Comparison of ENCODE assay signal across 25 mouse cellular contexts in the genomic region with DNA sequence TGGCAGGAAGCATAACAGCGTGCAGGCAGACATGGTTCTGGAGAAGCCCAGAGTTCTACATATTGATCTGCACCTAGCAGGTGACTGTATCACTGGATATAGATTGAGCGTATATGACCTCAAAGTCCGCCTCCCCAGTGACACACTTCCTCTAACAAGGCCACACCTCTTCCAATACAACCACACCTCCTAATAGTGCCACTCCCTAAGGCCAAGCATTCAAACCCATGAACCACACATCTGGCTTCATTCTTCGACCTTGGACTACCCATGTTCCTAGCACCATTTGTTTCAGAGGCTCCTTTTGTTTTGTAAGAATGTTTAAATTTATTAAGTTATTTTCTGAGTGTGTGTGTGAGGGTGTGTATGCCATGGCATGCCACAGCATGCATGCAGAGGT.
"Had no signal": no experiment of that assay in that cellular context is flagged by ENCODE, and none has a peak within 500 bp of the region (broad histone marks: within the 10 kb centered on the region; RNA-seq: fewer than 3 reads in every experiment).

No protein-coding gene starts in this region.

- H3K36me3 ChIP-seq: heart, embryonic 13.5 days; heart, embryonic 15.5 days; hindbrain, embryonic 12.5 days; intestine, embryonic 15.5 days; limb, embryonic 10.5 days; limb, embryonic 12.5 days had no signal

- H3K4me3 ChIP-seq: heart, adult 2 months; heart, embryonic 13.5 days; heart, embryonic 15.5 days; hindbrain, embryonic 12.5 days; intestine, embryonic 15.5 days; limb, embryonic 10.5 days; limb, embryonic 12.5 days had no signal

- H3K27me3 ChIP-seq: heart, embryonic 13.5 days; heart, embryonic 15.5 days; hindbrain, embryonic 12.5 days; intestine, embryonic 15.5 days had no signal

- DNase-seq: gastrocnemius, postnatal 14 days; gastrocnemius, postnatal 36 days; heart, adult 11 months; heart, adult 2 months; heart, postnatal 14 days; heart, postnatal 36 days; kidney, adult 18-20 months; kidney, adult 8-10 months; kidney, postnatal 10 days; layer of hippocampus, adult 9-11 months; layer of hippocampus, postnatal 36 days; liver had no signal

- H3K9ac ChIP-seq: heart, embryonic 13.5 days; heart, embryonic 15.5 days; hindbrain, embryonic 12.5 days; hindbrain, embryonic 14.5 days; intestine, embryonic 15.5 days; limb, embryonic 12.5 days; liver, embryonic 14.5 days had no signal

- H3K4me2 ChIP-seq: heart, embryonic 11.5 days; heart, embryonic 13.5 days; heart, embryonic 15.5 days; hindbrain, embryonic 12.5 days; hindbrain, embryonic 14.5 days; intestine, embryonic 15.5 days; limb, embryonic 12.5 days; liver, embryonic 11.5 days had no signal

- H3K27ac ChIP-seq: heart, adult 2 months; heart, embryonic 13.5 days; heart, embryonic 15.5 days; hindbrain, embryonic 12.5 days; hindbrain, embryonic 14.5 days; intestine, embryonic 15.5 days; limb, embryonic 10.5 days; limb, embryonic 12.5 days; liver, embryonic 14.5 days had no signal

- H3K9me3 ChIP-seq: heart, embryonic 13.5 days; heart, embryonic 15.5 days; hindbrain, embryonic 12.5 days; intestine, embryonic 15.5 days; limb, embryonic 10.5 days; limb, embryonic 12.5 days had no signal

- H3K4me1 ChIP-seq: hindbrain, embryonic 12.5 days had no signal

- ATAC-seq: hindbrain, embryonic 16.5 days; inflammation-experienced regulatory T-cells, adult 6 months; intestine, embryonic 15.5 days; intestine, postnatal 0 days had no signal
